Comparison of ENCODE assay signal across 15 mouse cellular contexts in genomic region chr13:108839142-108839541, GRCm38 (mm10).
"Had no signal": no experiment of that assay in that cellular context is flagged by ENCODE, and none has a peak within 500 bp of the region (broad histone marks: within the 10 kb centered on the region; RNA-seq: fewer than 3 reads in every experiment).

No protein-coding gene starts in this region.

- H3K4me3 ChIP-seq: neural tube, embryonic 15.5 days; stomach, embryonic 15.5 days had no signal

- H3K4me1 ChIP-seq: neural tube, embryonic 15.5 days; stomach, embryonic 15.5 days had no signal

- H3K27me3 ChIP-seq: neural tube, embryonic 15.5 days; stomach, embryonic 15.5 days had no signal

- H3K36me3 ChIP-seq: neural tube, embryonic 15.5 days; stomach, embryonic 15.5 days had no signal

- DNase-seq: retina, postnatal 1 day; right cerebral cortex, adult 18-20 months; right cerebral cortex, postnatal 14 days; right cerebral cortex, postnatal 25 days; right cerebral cortex, postnatal 4 days; spleen, adult 18-20 months; thymus, adult 18-20 months; thymus, adult 2 months; thymus, postnatal 14 days; thymus, postnatal 25 days; thymus, postnatal 36 days; thymus, postnatal 4 days had no signal

- H3K27ac ChIP-seq: neural tube, embryonic 15.5 days; stomach, embryonic 15.5 days; stomach, postnatal 0 days had no signal

- H3K9ac ChIP-seq: neural tube, embryonic 15.5 days; stomach, embryonic 15.5 days had no signal

- H3K4me2 ChIP-seq: neural tube, embryonic 15.5 days; stomach, embryonic 15.5 days had no signal

- H3K9me3 ChIP-seq: neural tube, embryonic 15.5 days; stomach, embryonic 15.5 days had no signal
